Mouse (Mus musculus): ENCODE measurements around the gene M6pr. TPM values are rescaled to one million over a fixed set of nuclear protein-coding genes. Genes with fewer than 3 reads are reported as not detected.

The M6pr gene
- polyA plus RNA-seq (2015; fragmentation: Nextera tagmentation; extraction: Ambion mirVana): 65.0 and 77.4 TPM in 2 replicates

GRCm38 (mm10) chr6:122308505-122309393, at the start of gene M6pr:
Gene M6pr, plus strand, starts transcription at chr6:122308720.
- peak; percentile 98 for ATAC-seq (replicated peaks; ENCODE audit: insufficient number of reproducible peaks, insufficient read depth, low FRiP score, low read depth)
- under 1% methylated on average over 49 of the region's 49 CpGs for WGBS
- Histone ChIP-seq H3K36me3 (peaks cover 13% of the 10 kb centered on the region), H3K27ac (peak within 1 kb of the TSS; percentile 80), H3K27me3 (no peaks in the 10 kb centered on the region), H3K4me1 (replicated peaks) (peaks cover 18% of the 10 kb centered on the region), H3K9me3 (replicated peaks) (no peaks in the 10 kb centered on the region), H3K4me3 (peak within 1 kb of the TSS; percentile 85), H3K4me2 (peak within 1 kb of the TSS; percentile 77), H3K9ac (peak within 1 kb of the TSS; percentile 94)

GRCm38 (mm10) chr6:122262543-122262942, 46.0 kb upstream of the M6pr start:
- Histone ChIP-seq H3K4me1 (replicated peaks) (no peaks in the 10 kb centered on the region), H3K4me3 (no peak overlapping the region), H3K27me3 (peaks cover 10% of the 10 kb centered on the region; the same call in 1 of the 2 replicates), H3K4me2 (no peak overlapping the region), H3K36me3 (no peaks in the 10 kb centered on the region), H3K9ac (no peak overlapping the region), H3K27ac (no peak overlapping the region), H3K9me3 (replicated peaks) (no peaks in the 10 kb centered on the region)
- ATAC-seq (replicated peaks; ENCODE audit: insufficient number of reproducible peaks, insufficient read depth, low FRiP score, low read depth): no peak
- 90% methylated on average over 8 of the region's 8 CpGs for WGBS

GRCm38 (mm10) chr6:122268561-122268960, 40.0 kb upstream of the M6pr start:
- no peaks in the 10 kb centered on the region for H3K27me3 ChIP-seq
- H3K9me3 ChIP-seq (replicated peaks): no peaks in the 10 kb centered on the region
- ATAC-seq (replicated peaks; ENCODE audit: insufficient number of reproducible peaks, insufficient read depth, low FRiP score, low read depth): no peak
- H3K36me3 ChIP-seq: no peaks in the 10 kb centered on the region
- WGBS: 20% methylated on average over 3 of the region's 3 CpGs
- H3K4me2 ChIP-seq: no peak overlapping the region
- H3K9ac ChIP-seq: no peak overlapping the region
- no peak overlapping the region for H3K4me3 ChIP-seq
- H3K27ac ChIP-seq: no peak overlapping the region
- no peaks in the 10 kb centered on the region for H3K4me1 ChIP-seq (replicated peaks)

GRCm38 (mm10) chr6:122269170-122269569, 39.4 kb upstream of the M6pr start:
- H3K27me3 ChIP-seq: no peaks in the 10 kb centered on the region
- H3K4me3 ChIP-seq: no peak overlapping the region
- H3K9me3 ChIP-seq (replicated peaks): no peaks in the 10 kb centered on the region
- no peak overlapping the region for H3K4me2 ChIP-seq
- 81% methylated on average over 4 of the region's 4 CpGs for WGBS
- no peak overlapping the region for H3K9ac ChIP-seq
- no peak for ATAC-seq (replicated peaks; ENCODE audit: insufficient number of reproducible peaks, insufficient read depth, low FRiP score, low read depth)
- no peaks in the 10 kb centered on the region for H3K4me1 ChIP-seq (replicated peaks)
- H3K36me3 ChIP-seq: no peaks in the 10 kb centered on the region
- no peak overlapping the region for H3K27ac ChIP-seq

- ATAC-seq (replicated peaks; ENCODE audit: insufficient number of reproducible peaks, insufficient read depth, low FRiP score, low read depth): no peak
- H3K4me3 ChIP-seq: no peak overlapping the region
- no peaks in the 10 kb centered on the region for H3K9me3 ChIP-seq (replicated peaks)
- no peak overlapping the region for H3K27ac ChIP-seq
- no peak overlapping the region for H3K4me2 ChIP-seq
- H3K9ac ChIP-seq: no peak overlapping the region
- 64% methylated on average over 11 of the region's 11 CpGs for WGBS
- H3K4me1 ChIP-seq (replicated peaks): no peaks in the 10 kb centered on the region
- H3K27me3 ChIP-seq: no peaks in the 10 kb centered on the region
- no peaks in the 10 kb centered on the region for H3K36me3 ChIP-seq
Measured at GRCm38 (mm10) chr6:122270152-122270551, 38.4 kb upstream of the M6pr start.

- no peak overlapping the region for H3K27ac ChIP-seq
- no peak overlapping the region for H3K9ac ChIP-seq
- H3K4me3 ChIP-seq: no peak overlapping the region
- H3K4me1 ChIP-seq (replicated peaks): no peaks in the 10 kb centered on the region
- H3K4me2 ChIP-seq: no peak overlapping the region
- H3K36me3 ChIP-seq: no peaks in the 10 kb centered on the region
- no peak for ATAC-seq (replicated peaks; ENCODE audit: insufficient number of reproducible peaks, insufficient read depth, low FRiP score, low read depth)
- no peaks in the 10 kb centered on the region for H3K27me3 ChIP-seq
- 7% methylated on average over 5 of the region's 5 CpGs for WGBS
- H3K9me3 ChIP-seq (replicated peaks): no peaks in the 10 kb centered on the region
Measured at GRCm38 (mm10) chr6:122274546-122274945, 34.0 kb upstream of the M6pr start.

GRCm38 (mm10) chr6:122276565-122276964, 32.0 kb upstream of the M6pr start:
- H3K4me1 ChIP-seq (replicated peaks): no peaks in the 10 kb centered on the region
- no peaks in the 10 kb centered on the region for H3K9me3 ChIP-seq (replicated peaks)
- no peak overlapping the region for H3K4me3 ChIP-seq
- no peak overlapping the region for H3K9ac ChIP-seq
- no peaks in the 10 kb centered on the region for H3K27me3 ChIP-seq
- no peak overlapping the region for H3K4me2 ChIP-seq
- H3K27ac ChIP-seq: no peak overlapping the region
- H3K36me3 ChIP-seq: no peaks in the 10 kb centered on the region
- WGBS: 76% methylated on average over 7 of the region's 7 CpGs
- no peak for ATAC-seq (replicated peaks; ENCODE audit: insufficient number of reproducible peaks, insufficient read depth, low FRiP score, low read depth)

- no peak within 1 kb of the TSS for H3K9ac ChIP-seq
- no peak within 1 kb of the TSS for H3K4me3 ChIP-seq
- no peaks in the 10 kb centered on the region for H3K36me3 ChIP-seq
- no peak within 1 kb of the TSS for H3K4me2 ChIP-seq
- H3K27me3 ChIP-seq: no peaks in the 10 kb centered on the region
- H3K9me3 ChIP-seq (replicated peaks): no peaks in the 10 kb centered on the region
- no peaks in the 10 kb centered on the region for H3K4me1 ChIP-seq (replicated peaks)
- no peak within 1 kb of the TSS for H3K27ac ChIP-seq
- no peak for ATAC-seq (replicated peaks; ENCODE audit: insufficient number of reproducible peaks, insufficient read depth, low FRiP score, low read depth)
- 74% methylated on average over 6 of the region's 6 CpGs for WGBS
Measured at GRCm38 (mm10) chr6:122282782-122283181, 25.7 kb upstream of the M6pr start, which contains the start of gene Klrg1. Gene Klrg1, minus strand, starts transcription at chr6:122282882.

GRCm38 (mm10) chr6:122283429-122283828, 25.1 kb upstream of the M6pr start:
- H3K27me3 ChIP-seq: no peaks in the 10 kb centered on the region
- no peak overlapping the region for H3K4me2 ChIP-seq
- 70% methylated on average over 2 of the region's 2 CpGs for WGBS
- H3K4me1 ChIP-seq (replicated peaks): no peaks in the 10 kb centered on the region
- no peak for ATAC-seq (replicated peaks; ENCODE audit: insufficient number of reproducible peaks, insufficient read depth, low FRiP score, low read depth)
- no peak overlapping the region for H3K9ac ChIP-seq
- no peaks in the 10 kb centered on the region for H3K36me3 ChIP-seq
- no peaks in the 10 kb centered on the region for H3K9me3 ChIP-seq (replicated peaks)
- H3K4me3 ChIP-seq: no peak overlapping the region
- H3K27ac ChIP-seq: no peak overlapping the region

GRCm38 (mm10) chr6:122284304-122284703, 24.2 kb upstream of the M6pr start:
- Histone ChIP-seq H3K36me3 (no peaks in the 10 kb centered on the region), H3K9me3 (replicated peaks) (no peaks in the 10 kb centered on the region), H3K4me2 (no peak overlapping the region), H3K27ac (no peak overlapping the region), H3K9ac (no peak overlapping the region), H3K4me1 (replicated peaks) (no peaks in the 10 kb centered on the region), H3K4me3 (no peak overlapping the region), H3K27me3 (no peaks in the 10 kb centered on the region)
- ATAC-seq (replicated peaks; ENCODE audit: insufficient number of reproducible peaks, insufficient read depth, low FRiP score, low read depth): no peak
- 84% methylated on average over 4 of the region's 4 CpGs for WGBS

GRCm38 (mm10) chr6:122284823-122285222, 23.7 kb upstream of the M6pr start:
- Histone ChIP-seq H3K27me3 (no peaks in the 10 kb centered on the region), H3K4me1 (replicated peaks) (no peaks in the 10 kb centered on the region), H3K27ac (no peak overlapping the region), H3K4me3 (no peak overlapping the region), H3K4me2 (no peak overlapping the region), H3K9me3 (replicated peaks) (no peaks in the 10 kb centered on the region), H3K9ac (no peak overlapping the region), H3K36me3 (no peaks in the 10 kb centered on the region)
- 54% methylated on average over 1 of the region's 1 CpGs for WGBS
- ATAC-seq (replicated peaks; ENCODE audit: insufficient number of reproducible peaks, insufficient read depth, low FRiP score, low read depth): no peak

GRCm38 (mm10) chr6:122288263-122288662, 20.3 kb upstream of the M6pr start:
- no peaks in the 10 kb centered on the region for H3K4me1 ChIP-seq (replicated peaks)
- WGBS: 52% methylated on average over 1 of the region's 1 CpGs
- H3K4me2 ChIP-seq: no peak overlapping the region
- H3K27ac ChIP-seq: no peak overlapping the region
- H3K36me3 ChIP-seq: no peaks in the 10 kb centered on the region
- no peak overlapping the region for H3K4me3 ChIP-seq
- H3K27me3 ChIP-seq: no peaks in the 10 kb centered on the region
- no peak for ATAC-seq (replicated peaks; ENCODE audit: insufficient number of reproducible peaks, insufficient read depth, low FRiP score, low read depth)
- H3K9me3 ChIP-seq (replicated peaks): no peaks in the 10 kb centered on the region
- no peak overlapping the region for H3K9ac ChIP-seq

Data from heart, embryonic 15.5 days (tissue).